Mouse (Mus musculus) embryonic stem cell, embryonic (primary cell): ENCODE measurements around the gene Cryba4.

Experiments used
- CTCF ChIA-PET, 4 experiments: fragments of 300-600 bp in 2 of 4; fragments of 350-600 bp in 2 of 4; sonication (Branson Sonifier 250); formaldehyde crosslinking; loops; one replicate each; lab custom pipeline; 2022; ENCODE audit warnings: inconsistent platforms in 2 of 4; lab: Charles Lee
- POLR2A ChIA-PET, 4 experiments: fragments of 300-600 bp in 2 of 4; fragments of 350-600 bp in 2 of 4; sonication (Branson Sonifier 250); formaldehyde crosslinking; loops; one replicate each; lab custom pipeline; 2022; ENCODE audit warnings: antibody characterized with exemption in 4 of 4, inconsistent platforms in 1 of 4; lab: Charles Lee

Gene Cryba4

GRCm38 (mm10) chr5:112252400-112252799 is at the start of gene Cryba4:
Gene Cryba4, minus strand, starts transcription at chr5:112252518.
- CTCF ChIA-PET = interaction anchor here in 1 of 4 experiments (0.7 kb wide), 1 partner anchor 32 kb away, joined by 11 read pairs; no protein-coding TSS in a partner anchor
- POLR2A ChIA-PET = interaction anchor here in 1 of 4 experiments (0.6 kb wide), 1 partner anchor 23 kb away, joined by 3 read pairs; no protein-coding TSS in a partner anchor

GRCm38 (mm10) chr5:112301694-112302093 is 49.4 kb upstream of the Cryba4 start:
- ChIA-PET POLR2A (interaction anchor here in 3 of 4 experiments (0.7 to 5.4 kb wide), 11 partner anchors 10 to 25 kb away, joined by 3 to 18 read pairs (median 3); partner anchors contain the start of gene Tpst2 (in 2 of the 3)), CTCF (interaction anchor here in 3 of 4 experiments (0.8 to 1.4 kb wide), 6 partner anchors 16 to 88 kb away, joined by 3 to 5 read pairs (median 3); partner anchors contain the start of gene Tpst2 (in 1 of the 3))

- ChIA-PET POLR2A (interaction anchor here in 3 of 4 experiments (0.6 to 5.4 kb wide), 15 partner anchors 9 to 52 kb away, joined by 3 to 18 read pairs (median 3); partner anchors contain the start of gene Tpst2 (in 2 of the 3)), CTCF (interaction anchor here in 2 of 4 experiments (0.9 to 1.4 kb wide), 3 partner anchors 17 to 88 kb away, joined by 3 to 5 read pairs (median 3); no protein-coding TSS in a partner anchor)
These were observed 48.5 kb upstream of the Cryba4 start for GRCm38 (mm10) chr5:112300721-112301308.

- ChIA-PET POLR2A (interaction anchor here in 2 of 4 experiments (0.6 to 5.4 kb wide), 8 partner anchors 8 to 53 kb away, joined by 3 to 18 read pairs (median 6); partner anchors contain the start of gene Tpst2 (in 1 of the 2)), CTCF (no interaction called here)
These were observed 47.8 kb upstream of the Cryba4 start for GRCm38 (mm10) chr5:112300112-112300511.

GRCm38 (mm10) chr5:112299399-112299798 is 47.1 kb upstream of the Cryba4 start:
- ChIA-PET POLR2A (interaction anchor here in 2 of 4 experiments (0.8 to 5.4 kb wide), 8 partner anchors 9 to 23 kb away, joined by 3 to 18 read pairs (median 4); partner anchors contain the start of gene Tpst2 (in 1 of the 2)), CTCF (no interaction called here)

GRCm38 (mm10) chr5:112298226-112298988 is 46.1 kb upstream of the Cryba4 start:
- ChIA-PET POLR2A (interaction anchor here in 3 of 4 experiments (0.6 to 5.4 kb wide), 8 partner anchors 11 to 22 kb away, joined by 3 to 18 read pairs (median 4); partner anchors contain the start of gene Tpst2 (in 3 of the 3)), CTCF (interaction anchor here in 1 of 4 experiments (1.0 kb wide), 1 partner anchor 10 kb away, joined by 3 read pairs; no protein-coding TSS in a partner anchor)

- POLR2A ChIA-PET = interaction anchor here in 3 of 4 experiments (0.7 to 5.4 kb wide), 5 partner anchors 10 to 21 kb away, joined by 3 to 18 read pairs (median 5); partner anchors contain the start of gene Tpst2 (in 2 of the 3)
- CTCF ChIA-PET = no interaction called here
These were observed 44.9 kb upstream of the Cryba4 start for GRCm38 (mm10) chr5:112297257-112297656.

GRCm38 (mm10) chr5:112296404-112297181 is 44.3 kb upstream of the Cryba4 start:
- ChIA-PET CTCF (interaction anchor here in 1 of 4 experiments (1.5 kb wide), 1 partner anchor 56 kb away, joined by 5 read pairs; no protein-coding TSS in a partner anchor), POLR2A (interaction anchor here in 3 of 4 experiments (0.7 to 5.4 kb wide), 5 partner anchors 10 to 20 kb away, joined by 3 to 20 read pairs (median 5); partner anchors contain the start of gene Tpst2 (in 1 of the 3))

GRCm38 (mm10) chr5:112295564-112295963 is 43.2 kb upstream of the Cryba4 start:
- CTCF ChIA-PET = interaction anchor here in 3 of 4 experiments (0.6 to 1.5 kb wide), 3 partner anchors 55 to 159 kb away, joined by 3 to 10 read pairs (median 5); no protein-coding TSS in a partner anchor

GRCm38 (mm10) chr5:112295162-112295561 is 42.8 kb upstream of the Cryba4 start:
- ChIA-PET CTCF (interaction anchor here in 3 of 4 experiments (0.6 to 1.5 kb wide), 4 partner anchors 41 to 159 kb away, joined by 3 to 10 read pairs (median 4); no protein-coding TSS in a partner anchor), POLR2A (interaction anchor here in 3 of 4 experiments (0.6 to 2.8 kb wide), 15 partner anchors 9 to 100 kb away, joined by 3 to 20 read pairs (median 5); partner anchors contain the start of gene Tpst2 (in 1 of the 3))

More at GRCm38 (mm10) chr5:112295564-112295963, 43.2 kb upstream of the Cryba4 start:
- POLR2A ChIA-PET = interaction anchor here in 3 of 4 experiments (0.6 to 2.8 kb wide), 13 partner anchors 9 to 100 kb away, joined by 3 to 20 read pairs (median 5); partner anchors contain the start of gene Tpst2 (in 1 of the 3)

GRCm38 (mm10) chr5:112294696-112295095 is 42.4 kb upstream of the Cryba4 start:
- CTCF ChIA-PET = interaction anchor here in 3 of 4 experiments (0.6 to 1.5 kb wide), 5 partner anchors 41 to 158 kb away, joined by 3 to 10 read pairs (median 5); no protein-coding TSS in a partner anchor
- POLR2A ChIA-PET = interaction anchor here in 2 of 4 experiments (1.0 to 2.8 kb wide), 13 partner anchors 8 to 53 kb away, joined by 3 to 20 read pairs (median 6); partner anchors contain the start of gene Tpst2 (in 1 of the 2)

- CTCF ChIA-PET = interaction anchor here in 2 of 4 experiments (0.6 to 0.8 kb wide), 2 partner anchors 16 to 57 kb away, joined by 3 to 8 read pairs; no protein-coding TSS in a partner anchor
- POLR2A ChIA-PET = interaction anchor here in 2 of 4 experiments (1.4 to 4.0 kb wide), 8 partner anchors 9 to 25 kb away, joined by 3 to 25 read pairs (median 6); partner anchors contain the start of gene Tpst2 (in 2 of the 2)
These were observed 41.5 kb upstream of the Cryba4 start for GRCm38 (mm10) chr5:112293800-112294199.

- POLR2A ChIA-PET = interaction anchor here in 2 of 4 experiments (1.0 to 4.0 kb wide), 12 partner anchors 8 to 51 kb away, joined by 3 to 25 read pairs (median 4); partner anchors contain the start of gene Tpst2 (in 2 of the 2)
- CTCF ChIA-PET = no interaction called here
These were observed 40.1 kb upstream of the Cryba4 start for GRCm38 (mm10) chr5:112292343-112292980.

- ChIA-PET POLR2A (interaction anchor here in 2 of 4 experiments (0.6 to 4.0 kb wide), 8 partner anchors 9 to 898 kb away, joined by 3 to 25 read pairs (median 4); partner anchors contain the start of gene Tpst2 (in 2 of the 2)), CTCF (interaction anchor here in 1 of 4 experiments (0.6 kb wide), 1 partner anchor 24 kb away, joined by 5 read pairs; no protein-coding TSS in a partner anchor)
These were observed 39.5 kb upstream of the Cryba4 start for GRCm38 (mm10) chr5:112291866-112292265.

- ChIA-PET CTCF (no interaction called here), POLR2A (interaction anchor here in 2 of 4 experiments (0.7 to 4.0 kb wide), 8 partner anchors 8 to 42 kb away, joined by 3 to 25 read pairs (median 4); partner anchors contain the start of gene Tpst2 (in 2 of the 2))
These were observed 38.2 kb upstream of the Cryba4 start for GRCm38 (mm10) chr5:112290536-112290880.
